Mouse (Mus musculus): ENCODE results near the gene Tle3. TPM values are rescaled to one million over a fixed set of nuclear protein-coding genes. Genes with fewer than 3 reads are reported as not detected.

The Tle3 gene
- polyA plus RNA-seq, 1 experiment from 2014 or later, result 18.6 TPM

GRCm38 (mm10) chr9:61433206-61433605, 61.0 kb downstream of the Tle3 start:
- Histone ChIP-seq H3K4me2 (replicated peaks) (no peak overlapping the region), H3K27ac (no peak overlapping the region), H3K9ac (no peak overlapping the region), H3K4me1 (replicated peaks) (peaks cover 12% of the 10 kb centered on the region; the same call in 1 of the 2 replicates), H3K36me3 (no peaks in the 10 kb centered on the region), H3K4me3 (replicated peaks) (no peak overlapping the region), H3K9me3 (no peaks in the 10 kb centered on the region), H3K27me3 (replicated peaks) (no peaks in the 10 kb centered on the region)
- 83% methylated on average over 2 of the region's 2 CpGs for WGBS
- no peak for ATAC-seq

DNA sequence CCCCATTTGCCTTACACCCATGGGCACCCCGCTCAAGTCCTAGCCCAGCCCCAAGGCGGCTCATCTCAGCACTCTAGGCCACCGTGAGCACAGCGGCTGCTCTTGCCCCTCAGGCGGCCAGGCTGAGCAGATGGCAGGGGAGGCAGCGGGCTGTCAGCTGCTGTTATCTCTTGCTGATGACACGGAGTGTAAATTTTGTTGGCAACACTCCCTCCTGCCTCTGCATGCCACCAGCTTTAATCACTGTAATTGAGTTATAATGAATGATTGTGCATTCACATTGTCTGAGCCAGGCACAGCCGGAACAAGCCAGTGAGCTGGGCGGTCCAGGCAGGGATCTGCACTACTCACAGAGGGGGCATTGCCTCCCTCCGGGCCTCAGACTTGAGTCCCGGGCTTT, 61.9 kb downstream of the Tle3 start:
- Histone ChIP-seq H3K27ac (no peak overlapping the region), H3K9ac (no peak overlapping the region), H3K36me3 (no peaks in the 10 kb centered on the region), H3K4me2 (replicated peaks) (no peak overlapping the region), H3K9me3 (no peaks in the 10 kb centered on the region), H3K4me3 (replicated peaks) (no peak overlapping the region), H3K4me1 (replicated peaks) (peaks cover 12% of the 10 kb centered on the region; the same call in 1 of the 2 replicates), H3K27me3 (replicated peaks) (no peaks in the 10 kb centered on the region)
- ATAC-seq, result no peak
- WGBS, result 62% methylated on average over 11 of the region's 11 CpGs

GRCm38 (mm10) chr9:61435191-61435989, 63.2 kb downstream of the Tle3 start:
- peak; percentile 85 for ATAC-seq

GRCm38 (mm10) chr9:61436104-61436503, 63.9 kb downstream of the Tle3 start:
- no peak overlapping the region for H3K9ac ChIP-seq
- H3K4me1 ChIP-seq (replicated peaks), result peaks cover 13% of the 10 kb centered on the region; the same call in 1 of the 2 replicates
- H3K27me3 ChIP-seq (replicated peaks), result no peaks in the 10 kb centered on the region
- WGBS, result 44% methylated on average over 2 of the region's 2 CpGs
- H3K4me2 ChIP-seq (replicated peaks), result no peak overlapping the region
- no peak overlapping the region for H3K27ac ChIP-seq
- no peak for ATAC-seq
- H3K9me3 ChIP-seq, result no peaks in the 10 kb centered on the region
- no peaks in the 10 kb centered on the region for H3K36me3 ChIP-seq
- no peak overlapping the region for H3K4me3 ChIP-seq (replicated peaks)

More at GRCm38 (mm10) chr9:61435191-61435989, 63.2 kb downstream of the Tle3 start:
- Histone ChIP-seq H3K9me3 (no peaks in the 10 kb centered on the region), H3K27me3 (replicated peaks) (no peaks in the 10 kb centered on the region), H3K27ac (no peak overlapping the region), H3K4me3 (replicated peaks) (no peak overlapping the region), H3K4me2 (replicated peaks) (no peak overlapping the region), H3K9ac (no peak overlapping the region), H3K4me1 (replicated peaks) (peaks cover 12% of the 10 kb centered on the region; the same call in 1 of the 2 replicates), H3K36me3 (no peaks in the 10 kb centered on the region)
- 37% methylated on average over 8 of the region's 8 CpGs for WGBS

DNA sequence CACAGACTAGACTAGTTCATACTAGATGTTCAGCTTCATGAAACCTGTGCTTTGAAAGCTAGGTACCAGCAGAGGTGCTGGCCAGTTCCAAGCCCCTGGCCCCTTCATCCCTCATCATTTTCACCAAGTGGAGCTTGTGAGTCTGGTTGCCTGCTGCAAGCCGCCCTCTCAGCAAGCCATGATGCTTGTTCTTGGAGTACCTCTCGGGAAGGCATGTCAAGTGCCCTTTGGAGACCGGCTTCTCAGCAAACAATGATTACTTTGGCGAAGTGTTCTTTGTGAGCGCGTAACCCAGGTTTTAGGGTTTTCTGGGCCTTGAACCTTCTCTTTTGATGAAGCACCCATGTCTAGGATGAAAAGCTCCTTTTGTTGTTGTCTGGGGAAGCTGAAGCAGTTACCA, 64.6 kb downstream of the Tle3 start:
- Histone ChIP-seq H3K4me3 (replicated peaks) (no peak overlapping the region), H3K9ac (no peak overlapping the region), H3K4me2 (replicated peaks) (no peak overlapping the region), H3K27me3 (replicated peaks) (no peaks in the 10 kb centered on the region), H3K27ac (no peak overlapping the region), H3K36me3 (no peaks in the 10 kb centered on the region), H3K9me3 (no peaks in the 10 kb centered on the region), H3K4me1 (replicated peaks) (peaks cover 19% of the 10 kb centered on the region)
- ATAC-seq, result no peak
- WGBS, result 87% methylated on average over 6 of the region's 6 CpGs

DNA sequence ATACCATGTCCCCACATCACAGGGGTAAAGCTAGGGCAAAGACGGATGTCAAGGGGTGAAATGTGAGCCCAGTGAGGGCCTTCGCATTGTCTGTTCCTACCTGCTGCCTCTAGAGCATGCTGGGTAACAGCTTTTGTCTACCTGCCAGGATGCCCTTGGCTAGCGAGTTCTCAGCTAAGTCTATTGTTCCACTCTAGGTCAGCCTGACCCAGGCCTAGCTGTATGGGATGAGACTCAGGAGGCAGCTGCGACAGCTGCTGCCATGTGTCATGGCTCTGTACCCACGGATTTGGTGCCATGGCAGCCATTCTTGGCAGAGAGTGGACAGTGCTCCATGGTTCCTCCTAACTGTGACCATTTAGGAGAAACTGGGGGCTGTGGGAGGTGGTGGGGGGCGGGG, 66.9 kb downstream of the Tle3 start:
- Histone ChIP-seq H3K4me3 (replicated peaks) (no peak overlapping the region), H3K9me3 (no peaks in the 10 kb centered on the region), H3K36me3 (no peaks in the 10 kb centered on the region), H3K9ac (no peak overlapping the region), H3K27me3 (replicated peaks) (no peaks in the 10 kb centered on the region), H3K4me2 (replicated peaks) (no peak overlapping the region), H3K27ac (no peak overlapping the region), H3K4me1 (replicated peaks) (peaks cover 16% of the 10 kb centered on the region)
- ATAC-seq, result no peak
- 79% methylated on average over 6 of the region's 6 CpGs for WGBS

GRCm38 (mm10) chr9:61439979-61440378, 67.8 kb downstream of the Tle3 start:
- Histone ChIP-seq H3K4me1 (replicated peaks) (peaks cover 14% of the 10 kb centered on the region), H3K9me3 (no peaks in the 10 kb centered on the region), H3K9ac (no peak overlapping the region), H3K4me2 (replicated peaks) (no peak overlapping the region), H3K27me3 (replicated peaks) (no peaks in the 10 kb centered on the region), H3K36me3 (no peaks in the 10 kb centered on the region), H3K27ac (no peak overlapping the region), H3K4me3 (replicated peaks) (no peak overlapping the region)
- 76% methylated on average over 2 of the region's 2 CpGs for WGBS
- no peak for ATAC-seq

DNA sequence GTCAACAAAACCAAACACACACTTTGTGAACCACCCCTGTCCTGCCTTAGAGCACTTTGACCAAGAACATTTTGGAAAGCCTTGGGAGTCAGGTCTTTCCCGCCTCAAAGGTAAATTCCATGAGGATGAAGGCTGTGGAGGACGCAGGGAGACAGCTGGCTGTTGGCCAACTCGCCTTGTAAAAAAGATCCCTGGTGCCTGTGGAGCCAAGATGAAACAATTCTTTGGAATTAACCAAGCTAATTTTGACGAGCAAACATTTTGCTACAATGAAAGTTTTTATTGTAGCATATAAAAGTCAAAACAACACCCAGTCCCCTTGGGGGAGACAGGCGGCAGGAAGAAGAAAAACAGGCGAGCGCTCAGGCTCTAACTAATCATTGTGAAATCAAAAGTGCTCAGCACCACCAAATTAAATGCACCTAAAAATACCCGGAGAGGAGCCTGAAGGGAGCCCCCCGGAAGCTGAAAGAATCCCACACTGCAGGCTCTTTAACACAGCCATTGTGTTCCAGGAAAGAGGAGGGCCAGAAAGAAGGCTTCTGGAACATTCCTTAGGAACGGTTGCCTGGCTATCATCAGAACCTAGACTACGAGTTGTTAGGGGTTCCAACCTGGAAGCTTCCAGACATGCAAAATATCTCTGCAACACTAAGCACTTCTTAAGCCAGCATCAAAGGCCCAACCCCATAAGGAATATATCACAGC, 69.2 kb downstream of the Tle3 start:
- no peaks in the 10 kb centered on the region for H3K36me3 ChIP-seq
- no peaks in the 10 kb centered on the region for H3K9me3 ChIP-seq
- H3K9ac ChIP-seq, result no peak overlapping the region
- H3K27me3 ChIP-seq (replicated peaks), result no peaks in the 10 kb centered on the region
- no peak overlapping the region for H3K4me2 ChIP-seq (replicated peaks)
- no peak overlapping the region for H3K27ac ChIP-seq
- ATAC-seq, result no peak
- 50% methylated on average over 11 of the region's 11 CpGs for WGBS
- no peak overlapping the region for H3K4me3 ChIP-seq (replicated peaks)
- H3K4me1 ChIP-seq (replicated peaks), result peaks cover 10% of the 10 kb centered on the region

- Histone ChIP-seq H3K4me3 (replicated peaks) (no peak overlapping the region), H3K4me1 (replicated peaks) (peaks cover 10% of the 10 kb centered on the region), H3K27ac (no peak overlapping the region), H3K27me3 (replicated peaks) (no peaks in the 10 kb centered on the region), H3K9me3 (no peaks in the 10 kb centered on the region), H3K4me2 (replicated peaks) (no peak overlapping the region), H3K36me3 (no peaks in the 10 kb centered on the region), H3K9ac (no peak overlapping the region)
- ATAC-seq, result no peak
- WGBS, result 52% methylated on average over 5 of the region's 5 CpGs
Observed at GRCm38 (mm10) chr9:61442951-61443630, 70.9 kb downstream of the Tle3 start.

DNA sequence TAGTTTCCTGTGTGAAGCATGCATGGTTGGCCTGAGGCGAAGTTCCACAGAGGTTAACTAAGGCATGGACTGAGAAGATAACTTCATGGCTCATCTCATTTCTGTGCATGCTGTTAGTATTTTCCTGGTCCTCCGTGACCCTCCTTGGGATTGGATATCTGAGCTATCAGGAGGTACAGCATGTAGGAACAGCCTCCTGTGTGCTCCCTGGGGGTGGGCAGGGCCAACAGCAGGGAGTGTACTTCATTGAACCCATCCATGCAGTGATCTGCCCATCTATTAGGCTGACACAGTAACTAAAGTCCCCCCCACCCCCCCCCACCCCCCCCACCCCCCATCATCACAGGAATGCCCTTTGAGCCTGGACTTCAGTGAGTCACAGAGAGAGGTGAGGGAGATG, 73.0 kb downstream of the Tle3 start:
- Histone ChIP-seq H3K4me1 (replicated peaks) (peaks cover 10% of the 10 kb centered on the region), H3K9me3 (no peaks in the 10 kb centered on the region), H3K27ac (no peak overlapping the region), H3K27me3 (replicated peaks) (no peaks in the 10 kb centered on the region), H3K9ac (no peak overlapping the region), H3K4me3 (replicated peaks) (no peak overlapping the region), H3K36me3 (no peaks in the 10 kb centered on the region), H3K4me2 (replicated peaks) (no peak overlapping the region)
- WGBS, result 87% methylated on average over 2 of the region's 2 CpGs
- ATAC-seq, result no peak

DNA sequence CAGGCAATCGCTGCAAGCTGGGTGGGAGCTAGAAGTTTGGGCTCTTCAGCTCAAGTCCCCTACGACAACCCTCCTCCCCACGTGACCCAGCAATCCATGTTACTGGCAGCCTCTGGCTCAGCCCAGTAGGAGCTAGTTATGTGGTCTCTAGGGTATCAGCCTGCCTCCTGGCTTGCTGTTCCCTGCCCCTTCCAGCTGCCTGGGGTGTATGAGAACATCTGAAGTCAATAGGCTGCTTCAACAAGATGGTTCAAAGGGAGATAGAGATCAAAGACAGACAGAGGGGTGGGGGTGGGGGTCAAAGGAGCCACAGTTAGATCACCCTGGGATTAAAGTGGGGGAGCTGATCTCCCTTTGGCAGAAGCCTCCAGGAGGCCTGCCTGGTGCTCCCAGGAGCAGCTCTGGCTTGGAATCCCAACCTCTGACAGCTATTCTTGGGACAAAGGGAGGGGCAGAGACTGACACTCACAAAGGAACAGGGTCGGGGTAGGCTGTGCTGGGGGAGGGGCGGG, 73.6 kb downstream of the Tle3 start:
- WGBS, result 38% methylated on average over 5 of the region's 5 CpGs
- H3K4me1 ChIP-seq (replicated peaks), result peaks cover 10% of the 10 kb centered on the region
- no peaks in the 10 kb centered on the region for H3K27me3 ChIP-seq (replicated peaks)
- H3K9ac ChIP-seq, result no peak overlapping the region
- no peak for ATAC-seq
- no peaks in the 10 kb centered on the region for H3K36me3 ChIP-seq
- no peaks in the 10 kb centered on the region for H3K9me3 ChIP-seq
- H3K4me2 ChIP-seq (replicated peaks), result no peak overlapping the region
- H3K27ac ChIP-seq, result no peak overlapping the region
- no peak overlapping the region for H3K4me3 ChIP-seq (replicated peaks)

- no peak overlapping the region for H3K9ac ChIP-seq
- H3K27me3 ChIP-seq (replicated peaks), result no peaks in the 10 kb centered on the region
- no peaks in the 10 kb centered on the region for H3K9me3 ChIP-seq
- no peak for ATAC-seq
- no peak overlapping the region for H3K27ac ChIP-seq
- peaks cover 3% of the 10 kb centered on the region; the same call in 1 of the 2 replicates for H3K4me1 ChIP-seq (replicated peaks)
- no peak overlapping the region for H3K4me3 ChIP-seq (replicated peaks)
- WGBS, result 78% methylated on average over 2 of the region's 2 CpGs
- H3K36me3 ChIP-seq, result no peaks in the 10 kb centered on the region
- no peak overlapping the region for H3K4me2 ChIP-seq (replicated peaks)
Observed at GRCm38 (mm10) chr9:61446965-61447364, 74.8 kb downstream of the Tle3 start.

Measured in intestine, embryonic 15.5 days (tissue).